Mouse (Mus musculus) embryonic facial prominence, embryonic 15.5 days (tissue): ENCODE results near the gene Creb5. TPM values are rescaled to one million over a fixed set of nuclear protein-coding genes. Genes with fewer than 3 reads are reported as not detected.
A peak's percentile ranks its signal among the peaks of the same experiment; 100 is the strongest.

Source experiments
- ATAC-seq: fragments of 200-750 bp; cut with Nextera tagmentation; 2 replicates; pipeline ENCODE4 v1.8.0; 2017; ENCODE audit warnings: low read depth, moderate TSS enrichment; ENCODE audit not compliant: insufficient number of reproducible peaks, low FRiP score, low TSS enrichment
- H3K27ac ChIP-seq: fragments of 300-500 bp; sonication (generic); replicated peaks from 2 replicates; pipeline ENCODE4 v1.5.1; 2015; ENCODE audit warnings: mild to moderate bottlenecking, inconsistent platforms
- H3K27me3 ChIP-seq: fragments of 300-500 bp; sonication (generic); 2 replicates; pipeline ENCODE4 v1.6.1; 2015; ENCODE audit warnings: inconsistent platforms
- H3K36me3 ChIP-seq: fragments of 300-500 bp; sonication (generic); 2 replicates; pipeline ENCODE4 v1.6.1; 2015; ENCODE audit warnings: mild to moderate bottlenecking, inconsistent platforms
- H3K4me1 ChIP-seq: fragments of 300-500 bp; sonication (generic); 2 replicates; pipeline ENCODE4 v1.6.1; 2015; ENCODE audit warnings: inconsistent platforms
- H3K4me2 ChIP-seq: fragments of 300-500 bp; sonication (generic); replicated peaks from 2 replicates; pipeline ENCODE4 v1.6.1; 2015; ENCODE audit warnings: mild to moderate bottlenecking, inconsistent platforms
- H3K4me3 ChIP-seq: fragments of 300-500 bp; sonication (generic); replicated peaks from 2 replicates; pipeline ENCODE4 v1.5.1; 2015; ENCODE audit warnings: mild to moderate bottlenecking, inconsistent platforms
- H3K9ac ChIP-seq: fragments of 300-500 bp; sonication (generic); 2 replicates; pipeline ENCODE4 v1.6.1; 2015; ENCODE audit warnings: inconsistent platforms
- H3K9me3 ChIP-seq: fragments of 300-500 bp; sonication (generic); replicated peaks from 2 replicates; pipeline ENCODE4 v1.6.1; 2016; ENCODE audit warnings: inconsistent platforms
- WGBS: fragments of 180-500 bp; shearing (Covaris S2); methylation state at CpG from one replicate; pipeline ENCODE4 v1.1.7; 2015; 5-methylcytosine and 5-hydroxymethylcytosine counted together
- polyA plus RNA-seq: library from polyadenylated mRNA; unstranded; fragments of >200 nt; fragmentation: Nextera tagmentation; extraction: Ambion mirVana; gene quantifications from 2 replicates; pipeline ENCODE4 v1.2.1, GENCODE M21; 2015

Creb5 gene
- polyA plus RNA-seq, 1 experiment from 2014 or later: 28.3 TPM

DNA sequence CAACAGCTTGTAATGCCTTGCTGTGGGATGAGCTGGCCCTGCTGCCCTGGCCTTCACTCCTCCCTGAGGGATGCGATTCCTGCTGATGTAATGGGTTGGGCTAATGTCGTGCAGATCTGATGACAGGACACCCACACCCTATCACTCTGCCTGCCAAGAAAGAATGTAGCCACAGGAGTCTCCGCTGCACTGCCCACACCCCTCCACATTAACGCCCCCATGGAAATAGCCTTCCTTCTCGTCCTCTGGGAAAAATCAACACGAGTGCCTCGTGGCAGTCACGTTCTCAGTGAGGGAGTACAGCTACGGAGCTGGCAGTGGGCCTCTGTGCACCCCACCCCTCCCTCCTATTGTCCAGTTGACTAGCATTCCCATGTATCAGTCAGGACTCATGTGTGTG, 50.3 kb downstream of the Creb5 start:
- no peaks in the 10 kb centered on the region for H3K36me3 ChIP-seq
- WGBS: 43% methylated on average over 9 of the region's 9 CpGs
- no peaks in the 10 kb centered on the region for H3K9me3 ChIP-seq
- H3K4me3 ChIP-seq: no peak overlapping the region
- no peak overlapping the region for H3K4me2 ChIP-seq
- no peak; the same call in 1 of the 2 replicates for ATAC-seq
- H3K27me3 ChIP-seq: no peaks in the 10 kb centered on the region
- H3K9ac ChIP-seq: no peak overlapping the region
- H3K27ac ChIP-seq: no peak overlapping the region
- H3K4me1 ChIP-seq: no peaks in the 10 kb centered on the region

DNA sequence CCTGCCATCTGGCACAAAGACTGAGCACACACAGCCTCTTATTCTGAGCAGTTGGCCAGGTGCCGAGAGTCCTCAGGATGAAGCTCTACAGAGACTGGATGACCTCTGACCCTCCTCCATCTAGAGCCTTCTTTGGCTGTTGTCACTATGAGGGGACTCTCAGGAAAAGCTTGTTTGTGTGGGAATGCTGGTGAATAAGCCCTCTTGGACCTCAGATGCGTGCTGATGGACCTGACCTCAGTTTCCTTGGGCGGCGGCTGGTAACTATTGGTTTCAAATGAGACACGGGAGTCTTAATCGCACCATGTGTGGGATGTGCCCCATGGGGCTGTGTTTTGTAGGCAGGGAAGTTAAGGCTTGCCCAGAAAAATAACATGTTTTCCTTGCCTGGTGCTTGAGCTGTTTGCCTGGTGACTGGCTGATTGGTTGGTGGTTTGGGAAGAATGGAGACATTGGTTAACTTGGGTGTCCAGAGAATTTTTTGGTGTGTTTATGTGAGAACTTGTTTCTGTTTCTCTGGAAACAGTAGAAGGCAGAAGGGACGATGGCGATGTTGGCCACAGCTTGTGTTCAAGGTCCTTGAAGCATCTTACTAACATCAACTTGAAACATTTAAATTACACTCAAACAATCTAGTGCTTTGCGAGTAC, 65.4 kb downstream of the Creb5 start:
- no peak overlapping the region for H3K4me3 ChIP-seq
- peaks cover 4% of the 10 kb centered on the region; the same call in 1 of the 2 replicates for H3K27me3 ChIP-seq
- WGBS: 76% methylated on average over 9 of the region's 9 CpGs
- H3K27ac ChIP-seq: no peak overlapping the region
- H3K9me3 ChIP-seq: no peaks in the 10 kb centered on the region
- no peak overlapping the region for H3K4me2 ChIP-seq
- peaks cover 26% of the 10 kb centered on the region for H3K4me1 ChIP-seq
- no peaks in the 10 kb centered on the region for H3K36me3 ChIP-seq
- ATAC-seq: peak; percentile 39; the same call in 1 of the 2 replicates
- no peak overlapping the region for H3K9ac ChIP-seq

DNA sequence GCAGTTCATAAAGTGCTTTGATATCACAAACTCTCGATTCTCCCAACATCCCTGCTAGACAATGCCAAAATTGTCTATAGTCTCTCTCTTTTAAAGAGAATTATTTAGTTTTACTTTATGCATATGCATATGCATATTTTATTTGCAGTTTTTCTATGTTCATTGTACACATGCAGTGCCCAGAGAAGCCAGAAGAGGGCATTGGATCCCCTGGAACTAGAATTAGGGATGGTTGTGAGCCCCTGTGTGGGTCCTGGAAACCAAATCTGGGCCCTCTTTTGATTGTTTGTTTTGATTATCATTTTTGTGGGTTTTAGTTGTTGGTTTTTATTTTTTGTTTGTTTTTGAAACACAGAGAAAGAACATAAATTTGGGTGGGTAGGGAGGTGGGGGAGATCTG, 69.3 kb downstream of the Creb5 start:
- Histone ChIP-seq H3K4me1 (peaks cover 5% of the 10 kb centered on the region; the same call in 1 of the 2 replicates), H3K9ac (no peak overlapping the region), H3K4me2 (no peak overlapping the region), H3K36me3 (no peaks in the 10 kb centered on the region), H3K4me3 (no peak overlapping the region), H3K27me3 (peaks cover under 1% of the 10 kb centered on the region; the same call in 1 of the 2 replicates), H3K27ac (no peak overlapping the region), H3K9me3 (no peaks in the 10 kb centered on the region)
- ATAC-seq: no peak
- WGBS: 91% methylated on average over 1 of the region's 1 CpGs

DNA sequence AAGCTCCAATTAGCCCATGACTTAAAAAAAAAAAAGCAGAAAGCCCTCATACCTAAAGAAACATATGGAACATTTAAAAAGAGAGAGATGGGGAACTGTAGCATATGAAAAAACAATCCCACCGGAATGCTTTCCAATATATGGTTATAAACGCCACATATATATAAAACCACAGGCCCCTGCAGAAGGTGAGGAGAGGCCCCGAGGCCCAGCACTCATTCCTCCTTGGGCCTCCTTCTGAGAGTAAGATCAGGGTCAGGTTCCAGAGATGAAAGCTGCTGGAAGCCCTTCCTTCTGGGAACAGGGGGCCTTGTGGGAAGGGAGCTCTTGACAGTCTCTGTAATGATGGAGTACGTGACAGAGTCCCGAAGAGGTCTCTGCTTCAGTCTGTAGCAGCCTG, 76.5 kb downstream of the Creb5 start:
- WGBS: 41% methylated on average over 5 of the region's 5 CpGs
- Histone ChIP-seq H3K27me3 (no peaks in the 10 kb centered on the region), H3K9me3 (no peaks in the 10 kb centered on the region), H3K4me1 (peaks cover 10% of the 10 kb centered on the region; the same call in 1 of the 2 replicates), H3K27ac (no peak overlapping the region), H3K4me3 (no peak overlapping the region), H3K4me2 (no peak overlapping the region), H3K36me3 (no peaks in the 10 kb centered on the region), H3K9ac (no peak overlapping the region)
- ATAC-seq: no peak

DNA sequence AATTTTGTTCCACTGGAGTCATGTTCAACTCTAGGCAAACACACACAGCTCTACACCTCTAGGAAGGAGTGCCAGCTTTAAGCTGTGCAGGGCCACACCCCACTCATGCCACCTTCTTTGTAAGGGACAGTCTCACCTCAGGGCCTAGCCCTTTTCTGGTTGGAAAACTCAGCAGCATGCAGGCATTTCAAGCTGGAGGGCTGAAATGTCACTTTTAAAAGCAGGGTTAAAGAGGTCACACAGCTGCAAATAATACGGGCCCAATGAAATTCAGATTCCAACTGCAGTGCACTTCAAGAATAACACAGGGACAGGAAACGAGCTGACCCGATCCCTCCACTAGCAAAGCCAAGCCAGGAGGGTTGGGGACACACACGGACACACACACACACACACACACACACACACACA, 76.9 kb downstream of the Creb5 start:
- H3K4me3 ChIP-seq: no peak overlapping the region
- H3K9me3 ChIP-seq: no peaks in the 10 kb centered on the region
- WGBS: 28% methylated on average over 4 of the region's 4 CpGs
- peaks cover 10% of the 10 kb centered on the region; the same call in 1 of the 2 replicates for H3K4me1 ChIP-seq
- H3K4me2 ChIP-seq: no peak overlapping the region
- ATAC-seq: no peak
- H3K9ac ChIP-seq: no peak overlapping the region
- H3K27me3 ChIP-seq: no peaks in the 10 kb centered on the region
- H3K27ac ChIP-seq: no peak overlapping the region
- H3K36me3 ChIP-seq: no peaks in the 10 kb centered on the region

DNA sequence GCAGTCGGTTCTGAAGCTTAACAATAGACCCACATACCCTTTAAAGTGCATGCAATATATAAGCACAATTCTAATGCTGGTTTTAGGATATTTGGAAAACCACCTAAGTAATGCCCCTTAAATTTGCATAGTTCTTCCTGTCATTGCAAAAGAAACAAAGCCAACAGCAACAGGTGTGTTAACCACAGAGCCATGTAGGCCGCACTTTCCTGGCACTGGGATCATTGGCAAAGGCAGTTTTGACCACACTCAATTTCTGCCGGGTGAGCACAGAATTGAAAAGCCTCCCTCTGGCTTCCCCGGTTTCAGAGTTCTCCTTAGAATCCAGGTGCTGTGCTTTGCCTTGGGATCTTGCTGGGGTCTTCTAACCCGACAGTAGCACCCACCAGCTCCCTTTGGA, 82.1 kb downstream of the Creb5 start:
- Histone ChIP-seq H3K9ac (no peak overlapping the region), H3K4me3 (no peak overlapping the region), H3K27ac (no peak overlapping the region), H3K36me3 (no peaks in the 10 kb centered on the region), H3K27me3 (no peaks in the 10 kb centered on the region), H3K4me1 (no peaks in the 10 kb centered on the region), H3K4me2 (no peak overlapping the region), H3K9me3 (no peaks in the 10 kb centered on the region)
- ATAC-seq: no peak
- WGBS: 68% methylated on average over 5 of the region's 5 CpGs

DNA sequence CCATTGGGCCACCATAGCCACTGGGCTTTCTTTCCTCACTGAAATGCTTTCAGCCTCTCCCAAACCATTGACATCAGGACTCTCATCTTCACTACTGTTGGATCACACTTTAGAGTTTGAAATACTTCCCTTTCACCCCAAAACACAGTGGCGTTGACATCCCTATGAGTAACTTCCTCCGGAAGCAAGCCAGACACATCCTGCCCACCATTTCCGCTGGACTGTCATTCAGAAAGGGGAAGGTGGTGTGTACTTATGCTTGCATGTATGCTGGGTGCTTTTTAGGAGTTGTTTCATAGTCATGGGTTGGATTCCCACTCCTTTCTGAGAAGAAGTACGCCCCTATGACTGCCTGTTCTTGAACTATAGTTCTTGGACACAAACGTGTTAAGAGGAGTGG, 82.9 kb downstream of the Creb5 start:
- H3K9me3 ChIP-seq: no peaks in the 10 kb centered on the region
- no peak overlapping the region for H3K27ac ChIP-seq
- 90% methylated on average over 5 of the region's 5 CpGs for WGBS
- no peak overlapping the region for H3K4me3 ChIP-seq
- H3K4me2 ChIP-seq: no peak overlapping the region
- ATAC-seq: no peak
- no peaks in the 10 kb centered on the region for H3K36me3 ChIP-seq
- H3K4me1 ChIP-seq: no peaks in the 10 kb centered on the region
- no peaks in the 10 kb centered on the region for H3K27me3 ChIP-seq
- no peak overlapping the region for H3K9ac ChIP-seq

DNA sequence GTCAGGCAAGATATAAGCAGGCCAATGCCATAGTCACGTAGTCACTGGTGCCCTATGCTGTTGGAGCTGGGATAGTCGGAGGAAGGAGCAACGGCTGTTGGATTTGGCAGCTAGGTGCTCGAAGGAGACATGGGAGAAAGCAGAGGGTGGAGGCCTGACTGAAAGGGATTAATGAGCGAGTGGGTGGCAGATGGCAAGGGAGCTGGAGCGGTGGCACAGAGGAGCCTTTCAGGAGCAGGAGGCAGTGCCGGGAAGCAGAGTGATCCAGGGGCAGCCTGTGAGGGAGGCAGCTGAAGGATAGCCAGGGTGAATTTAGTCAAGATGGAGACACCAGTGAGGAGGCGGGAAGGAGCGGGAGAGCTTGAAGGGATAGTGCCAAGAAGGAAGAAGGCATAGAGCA, 84.9 kb downstream of the Creb5 start:
- H3K27me3 ChIP-seq: no peaks in the 10 kb centered on the region
- no peak overlapping the region for H3K4me3 ChIP-seq
- no peak overlapping the region for H3K9ac ChIP-seq
- no peaks in the 10 kb centered on the region for H3K36me3 ChIP-seq
- H3K27ac ChIP-seq: no peak overlapping the region
- H3K4me1 ChIP-seq: no peaks in the 10 kb centered on the region
- ATAC-seq: no peak
- H3K4me2 ChIP-seq: no peak overlapping the region
- WGBS: 82% methylated on average over 9 of the region's 9 CpGs
- no peaks in the 10 kb centered on the region for H3K9me3 ChIP-seq

DNA sequence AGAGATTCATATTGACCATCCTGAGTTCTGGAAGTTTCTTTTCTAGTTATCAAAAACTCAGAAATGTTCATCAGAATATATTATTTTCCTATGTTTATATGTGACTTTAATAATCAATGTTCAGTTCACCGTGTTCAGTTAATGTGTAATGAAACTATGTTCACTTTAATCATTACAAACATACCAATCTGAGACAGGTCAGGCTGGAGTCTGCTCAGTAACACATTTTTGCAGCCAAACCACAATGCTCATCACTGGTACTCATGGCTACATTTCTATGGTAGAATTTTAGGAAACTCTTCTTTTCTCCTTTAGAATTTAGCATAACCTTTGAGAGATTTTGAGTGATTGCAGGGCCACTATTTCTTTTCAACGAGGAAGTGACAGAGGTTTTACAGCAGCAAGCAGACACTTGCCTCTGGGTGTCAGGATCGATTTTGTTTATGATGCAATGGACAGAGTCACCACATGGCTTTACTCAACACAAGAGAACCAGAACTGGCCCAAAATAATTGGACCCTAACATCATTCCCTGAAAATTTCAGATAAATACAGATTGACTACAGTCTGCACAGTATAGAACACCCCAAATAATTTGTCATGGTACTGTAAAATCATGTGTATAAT, 87.4 kb downstream of the Creb5 start:
- 36% methylated on average over 3 of the region's 3 CpGs for WGBS
- Histone ChIP-seq H3K9me3 (no peaks in the 10 kb centered on the region), H3K9ac (no peak overlapping the region)

DNA sequence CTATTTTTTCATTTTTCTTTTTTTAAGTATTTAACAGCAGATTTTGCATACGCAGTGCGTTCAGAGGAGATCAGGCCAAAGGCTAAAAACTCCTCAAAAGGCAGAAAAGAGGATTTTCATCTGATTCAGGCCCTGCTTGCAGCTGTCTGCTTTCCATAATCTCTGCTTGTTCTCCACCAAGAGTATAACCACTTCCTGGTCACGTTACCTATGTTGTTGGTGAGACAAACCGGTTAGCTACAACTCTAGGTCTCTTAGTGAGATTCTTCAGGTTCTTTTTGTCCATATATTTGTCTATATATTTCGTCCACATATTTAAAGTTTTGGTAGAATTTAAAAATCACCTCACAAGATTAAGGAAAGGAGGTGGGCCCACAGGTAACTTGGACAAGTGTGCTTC, 102.2 kb downstream of the Creb5 start:
- Histone ChIP-seq H3K36me3 (no peaks in the 10 kb centered on the region), H3K4me2 (no peak overlapping the region), H3K9ac (no peak overlapping the region), H3K4me3 (no peak overlapping the region), H3K27ac (no peak overlapping the region), H3K4me1 (peaks cover 8% of the 10 kb centered on the region), H3K27me3 (no peaks in the 10 kb centered on the region), H3K9me3 (no peaks in the 10 kb centered on the region)
- WGBS: 81% methylated on average over 5 of the region's 5 CpGs
- ATAC-seq: no peak

More for the DNA sequence above, 87.4 kb downstream of the Creb5 start:
- Histone ChIP-seq H3K4me1 (no peaks in the 10 kb centered on the region), H3K27me3 (no peaks in the 10 kb centered on the region), H3K4me3 (no peak overlapping the region), H3K36me3 (no peaks in the 10 kb centered on the region), H3K27ac (no peak overlapping the region), H3K4me2 (no peak overlapping the region)
- ATAC-seq: no peak

DNA sequence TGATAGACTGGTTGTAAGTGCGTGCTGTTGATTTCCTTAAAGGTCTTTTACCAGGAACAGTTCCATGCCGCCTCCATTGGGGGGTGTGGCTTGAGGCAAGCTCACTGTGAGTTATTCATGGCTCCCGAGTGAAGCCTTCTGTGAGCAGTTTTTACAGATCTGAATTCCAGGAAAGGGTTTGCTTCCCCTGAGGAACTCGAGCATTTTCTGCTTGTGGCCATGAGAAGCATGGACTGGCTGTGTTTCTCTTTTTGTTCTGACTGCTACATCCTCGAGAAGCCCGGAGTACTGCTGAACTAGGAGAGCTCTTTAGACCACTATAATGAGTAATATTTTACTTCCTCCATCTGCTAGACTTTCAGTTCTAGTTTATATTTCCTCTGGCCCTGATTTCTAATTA, 103.3 kb downstream of the Creb5 start:
- Histone ChIP-seq H3K4me2 (no peak overlapping the region), H3K27ac (no peak overlapping the region)
- 17% methylated on average over 6 of the region's 6 CpGs for WGBS

DNA sequence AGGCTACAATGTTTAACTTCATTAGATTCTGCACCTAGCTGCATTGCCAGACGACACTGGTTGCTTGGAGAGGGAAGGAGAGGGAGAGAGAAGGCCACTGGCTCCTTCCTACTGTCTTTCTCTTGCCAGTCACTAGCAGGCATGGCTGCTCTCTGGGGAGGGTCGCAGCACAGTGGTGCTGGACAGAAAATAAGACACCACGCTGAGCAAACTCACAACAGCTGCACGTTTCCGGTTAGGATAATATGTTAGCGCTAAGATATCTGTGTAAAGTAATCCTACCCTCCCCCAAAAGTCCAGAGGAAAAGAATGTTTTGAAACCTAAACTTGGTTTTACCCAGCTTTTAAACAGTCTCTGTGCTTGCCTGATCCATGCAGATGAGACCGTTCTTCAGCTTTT, 107.0 kb downstream of the Creb5 start:
- WGBS: 20% methylated on average over 7 of the region's 7 CpGs
- no peak overlapping the region for H3K9ac ChIP-seq
- H3K36me3 ChIP-seq: no peaks in the 10 kb centered on the region
- H3K4me3 ChIP-seq: no peak overlapping the region
- peaks cover 30% of the 10 kb centered on the region for H3K4me1 ChIP-seq
- no peak overlapping the region for H3K4me2 ChIP-seq
- H3K9me3 ChIP-seq: no peaks in the 10 kb centered on the region
- no peak for ATAC-seq
- H3K27me3 ChIP-seq: no peaks in the 10 kb centered on the region
- H3K27ac ChIP-seq: no peak overlapping the region; the same call in 1 of the 2 replicates

More for the DNA sequence above, 103.3 kb downstream of the Creb5 start:
- ATAC-seq: no peak
- Histone ChIP-seq H3K4me1 (peaks cover 17% of the 10 kb centered on the region), H3K9ac (no peak overlapping the region), H3K27me3 (no peaks in the 10 kb centered on the region), H3K4me3 (no peak overlapping the region), H3K9me3 (no peaks in the 10 kb centered on the region), H3K36me3 (no peaks in the 10 kb centered on the region)
